Mouse (Mus musculus) brain, embryonic 14.5 days (tissue): ENCODE results near the gene Adssl1. TPM values are rescaled to one million over a fixed set of nuclear protein-coding genes. Genes with fewer than 3 reads are reported as not detected.

Experiments
- DNase-seq: peaks from one replicate; pipeline ENCODE4 v3.0.0-alpha.2; 2011; ENCODE audit warnings: low read depth
- CTCF ChIP-seq: fragments of 200-500 bp; IDR thresholded peaks from 2 replicates; pipeline ENCODE4 v1.5.1; 2012; ENCODE audit warnings: inconsistent platforms, mild to moderate bottlenecking, moderate library complexity, borderline replicate concordance; ENCODE audit not compliant: insufficient read depth, insufficient read length; ENCODE audit errors: extremely low read depth
- POLR2A ChIP-seq: fragments of 200-500 bp; IDR thresholded peaks from 2 replicates; pipeline ENCODE4 v1.6.1; 2012; ENCODE audit warnings: mild to moderate bottlenecking, inconsistent platforms, borderline replicate concordance; ENCODE audit not compliant: poor library complexity, insufficient read depth, insufficient read length, severe bottlenecking; ENCODE audit errors: extremely low read depth
- polyA plus RNA-seq: library from polyadenylated mRNA; depleted of rRNA; stranded (reverse); fragments of >200 nt; gene quantifications from 2 replicates; pipeline ENCODE4 v1.2.3, GENCODE M21; 2012

The Adssl1 gene
- polyA plus RNA-seq, 1 experiment, result 4.4 TPM

- no peak for TF ChIP-seq POLR2A
- DNase-seq, result no peak
Measured at GRCm38 (mm10) chr12:112585924-112586538, 33.8 kb upstream of the Adssl1 start.

DNA sequence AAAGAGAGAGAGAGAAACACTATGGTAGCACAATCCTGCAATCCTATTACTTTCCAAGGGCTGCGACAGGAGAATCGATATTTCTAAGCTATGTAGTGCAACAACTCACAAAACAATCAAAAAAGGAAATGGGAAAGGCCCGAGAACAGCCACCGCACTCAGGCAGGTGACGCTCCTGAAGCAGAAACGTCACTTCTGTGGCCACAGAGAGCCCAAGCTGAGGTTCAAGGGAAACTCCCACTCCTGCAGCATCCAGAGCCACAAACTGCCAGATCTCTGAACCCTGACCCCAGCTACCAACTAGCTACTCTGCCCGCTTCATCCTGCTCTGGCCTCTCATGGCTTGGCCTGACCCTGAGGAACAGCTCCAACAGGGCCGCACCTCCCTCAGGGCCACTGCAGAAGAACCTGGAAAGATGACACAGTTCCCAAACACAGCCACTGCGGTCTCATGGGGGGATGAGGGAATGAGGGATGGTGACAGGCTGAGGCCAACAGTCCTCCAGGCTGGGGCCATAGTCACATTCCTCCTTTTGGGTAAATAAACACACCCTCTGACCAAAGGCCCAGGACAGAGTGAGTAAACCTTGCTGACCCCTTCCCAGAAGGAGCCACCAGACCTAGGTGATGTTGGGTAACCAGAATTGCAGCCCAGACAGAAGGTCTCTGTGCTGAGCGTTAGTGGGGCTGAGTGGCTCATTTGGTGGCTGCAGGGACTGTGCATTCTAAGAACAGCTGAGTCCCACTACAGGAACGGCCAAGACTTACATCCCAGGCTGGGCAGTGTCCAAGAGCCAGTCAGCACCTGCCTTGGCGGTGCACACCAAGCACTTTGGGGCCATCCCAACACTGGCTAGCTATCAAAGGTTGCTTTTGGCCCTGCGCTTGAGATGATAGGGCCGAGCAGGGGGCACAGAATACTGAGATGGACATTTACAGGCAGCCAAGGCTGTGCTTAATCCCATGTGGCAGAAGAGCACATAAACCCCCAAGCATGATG is 32.4 kb upstream of the Adssl1 start:
- peak; percentile 31 for DNase-seq
- TF ChIP-seq POLR2A (no peak), CTCF (no peak)

DNA sequence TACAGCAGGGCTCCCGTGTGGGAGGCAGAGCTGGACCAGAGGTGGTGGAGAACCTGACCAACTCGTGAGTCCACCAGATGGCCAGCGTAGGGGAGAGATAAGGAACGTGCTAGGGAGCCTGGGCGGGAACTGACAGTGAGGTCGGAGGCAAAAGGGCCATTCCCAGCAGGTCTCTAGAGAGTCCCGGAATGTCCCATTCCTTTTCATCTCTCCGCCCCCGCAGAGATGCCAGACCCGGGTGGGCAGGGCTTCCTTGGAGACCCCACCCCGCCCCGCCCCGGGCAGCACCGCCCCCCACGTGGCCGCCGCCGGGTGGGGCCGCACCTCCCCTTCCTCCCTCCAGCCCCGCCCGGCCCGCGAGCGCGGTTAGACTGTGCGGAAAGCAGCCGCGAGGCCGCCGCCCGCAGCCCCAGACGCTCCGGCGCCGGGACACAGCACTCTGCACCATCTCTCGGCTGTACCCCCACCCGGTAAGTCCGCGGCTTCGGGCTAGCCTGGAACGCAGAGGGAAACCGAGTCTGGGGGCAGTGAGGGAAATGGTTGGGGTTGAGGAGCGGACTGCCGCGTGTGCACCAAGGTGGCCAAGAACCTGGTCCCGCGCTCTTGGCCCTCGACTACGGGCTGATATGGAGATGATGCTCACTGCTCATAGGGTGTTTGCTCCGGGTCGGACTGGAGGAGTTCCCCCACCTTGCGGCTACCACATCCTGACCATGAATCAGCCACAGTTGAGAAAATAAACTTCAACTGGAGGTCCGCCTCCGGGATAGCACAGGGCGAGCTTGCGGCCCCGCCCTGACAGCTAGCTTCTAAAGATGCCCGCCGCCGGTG is 31.2 kb upstream of the Adssl1 start, which contains the start of gene Inf2:
Inf2 (plus strand) TSS at position 359 of the 831 bp plus-strand sequence.
- TF ChIP-seq CTCF, result no peak
- no peak for TF ChIP-seq POLR2A
- DNase-seq, result peak; percentile 72

GRCm38 (mm10) chr12:112589491-112590191 is 30.2 kb upstream of the Adssl1 start:
- TF ChIP-seq CTCF, result no peak
- TF ChIP-seq POLR2A, result no peak
- no peak for DNase-seq

DNA sequence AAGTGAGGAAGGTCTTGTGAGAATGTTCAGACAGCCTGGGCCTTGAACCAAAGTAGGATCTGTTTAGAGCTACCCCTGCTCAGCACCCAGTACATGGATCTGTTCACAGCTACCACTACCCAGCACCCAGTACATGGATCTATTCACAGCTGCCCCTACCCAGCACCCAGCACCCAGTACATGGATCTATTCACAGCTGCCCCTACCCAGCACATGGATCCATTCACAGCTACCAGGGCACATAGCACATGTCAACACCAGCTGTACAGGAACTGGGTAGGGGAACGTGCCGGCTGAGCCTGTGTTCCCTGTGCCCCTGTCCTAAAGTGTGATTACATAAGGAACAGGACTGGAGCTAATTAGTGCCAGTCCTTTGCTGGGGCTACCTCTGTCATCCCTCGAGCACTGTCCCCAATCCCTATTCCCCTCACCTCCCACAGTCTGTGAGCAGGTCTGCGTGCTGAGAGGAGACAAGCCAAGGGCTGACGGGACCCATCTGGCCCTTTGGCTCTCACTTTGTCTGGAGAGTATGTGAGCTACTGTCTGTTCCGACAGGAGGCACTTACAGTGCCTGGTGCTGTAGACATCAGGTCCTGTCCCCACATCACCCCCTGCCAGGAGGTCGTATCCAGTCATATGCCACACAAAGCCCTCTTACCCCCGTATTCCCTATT is 29.1 kb upstream of the Adssl1 start:
- peak; percentile 83 for DNase-seq
- TF ChIP-seq POLR2A, result no peak
- TF ChIP-seq CTCF, result no peak

GRCm38 (mm10) chr12:112591240-112591639 is 28.6 kb upstream of the Adssl1 start:
- TF ChIP-seq CTCF (no peak), POLR2A (no peak)
- no peak for DNase-seq

GRCm38 (mm10) chr12:112591730-112592129 is 28.1 kb upstream of the Adssl1 start:
- TF ChIP-seq POLR2A, result no peak
- TF ChIP-seq CTCF, result no peak
- DNase-seq, result no peak

DNA sequence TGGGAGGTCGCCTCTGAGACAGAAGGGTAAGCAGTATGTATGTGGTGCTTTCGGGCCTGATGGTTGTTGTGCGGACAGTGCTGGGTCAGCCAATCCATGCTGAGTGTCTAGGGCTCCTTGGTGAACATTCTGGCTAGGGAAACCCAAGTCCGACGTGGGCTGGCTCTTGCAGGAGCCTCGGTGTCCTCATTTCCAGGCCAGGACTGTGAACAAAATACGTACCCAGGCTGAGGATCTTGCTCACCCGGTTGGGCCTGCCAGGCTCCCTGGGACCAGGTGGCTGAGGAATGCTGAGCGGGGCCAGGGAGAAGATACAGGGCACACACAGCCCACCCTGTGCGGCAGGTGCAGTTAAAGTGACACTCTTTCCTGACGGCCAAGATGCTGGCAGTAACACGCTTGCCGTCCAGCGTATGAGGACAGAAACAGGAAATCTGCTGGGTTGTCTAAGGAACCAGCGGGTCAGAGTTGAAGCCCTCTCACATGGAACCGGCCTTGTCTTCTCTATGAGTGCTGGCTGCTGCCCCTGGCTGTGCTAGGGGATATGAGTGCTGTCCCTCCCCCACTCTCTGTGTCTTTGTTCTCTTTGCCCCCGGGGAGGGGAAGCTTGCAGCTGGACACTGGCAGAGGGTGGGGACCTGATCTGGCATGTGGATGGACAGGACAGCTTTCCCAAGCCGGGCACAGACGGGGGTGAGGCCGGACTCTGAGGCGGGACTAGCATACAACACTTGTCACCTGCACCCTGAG is 26.7 kb upstream of the Adssl1 start:
- no peak for TF ChIP-seq POLR2A
- TF ChIP-seq CTCF, result no peak
- no peak for DNase-seq

DNA sequence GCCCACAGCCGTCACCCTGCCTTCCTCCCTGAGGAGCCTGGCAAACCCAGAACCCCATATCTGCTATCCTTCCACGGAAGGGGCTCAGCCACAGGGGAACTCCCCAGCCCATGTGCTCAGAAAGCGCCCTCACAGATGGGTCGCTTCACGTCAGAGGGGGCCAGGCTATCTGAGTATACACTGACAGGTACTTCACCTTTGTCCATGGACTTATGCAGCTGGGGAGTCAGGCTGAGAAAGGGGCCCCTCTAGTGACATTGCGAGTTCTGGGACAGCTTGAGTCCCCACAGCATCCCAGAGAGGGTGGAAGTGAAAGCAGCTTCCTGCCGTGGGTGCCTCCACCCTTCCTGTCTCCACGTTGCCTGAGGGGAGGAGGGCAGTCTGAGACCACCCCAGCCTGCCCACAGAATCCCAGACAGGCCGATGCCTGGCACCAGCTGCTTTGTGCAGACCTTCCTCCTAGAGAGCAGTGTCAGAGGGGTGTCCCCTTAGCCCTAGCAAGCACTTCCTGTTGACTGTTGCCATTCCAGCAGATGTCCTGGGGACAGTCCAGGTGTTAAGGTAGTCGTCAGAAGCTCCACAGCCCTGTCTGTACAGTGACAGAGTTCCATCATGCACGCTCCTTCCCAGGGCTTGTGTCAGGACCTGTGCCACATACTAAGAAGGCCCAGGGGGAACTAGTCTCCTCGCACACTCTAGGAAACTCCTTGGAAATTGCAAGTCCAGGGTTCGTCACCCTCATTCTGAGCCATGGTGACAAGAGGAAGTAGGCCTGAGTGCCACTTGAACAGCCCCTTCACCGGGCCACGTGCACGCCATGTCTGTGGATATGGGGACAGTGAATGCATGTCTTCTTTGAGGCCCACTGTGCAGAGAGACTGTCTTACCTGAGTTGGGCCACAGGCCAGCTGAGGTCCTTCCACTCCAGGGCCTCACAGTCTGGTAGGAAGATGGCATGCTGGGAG is 25.6 kb upstream of the Adssl1 start:
- TF ChIP-seq POLR2A, result no peak
- TF ChIP-seq CTCF, result no peak
- no peak for DNase-seq
